Mouse (Mus musculus) lung, postnatal 14 days (tissue): ENCODE data around the gene Gm47791.
A peak's percentile ranks its signal among the peaks of the same experiment; 100 is the strongest.

Experiments used
- DNase-seq: peaks from one replicate; pipeline ENCODE4 v3.0.0; 2021

Gm47791 gene

GRCm38 (mm10) chr1:82771022-82771586, at the start of gene Gm47791:
Gm47791 (minus strand) TSS chr1:82771243.
- DNase-seq = no peak

- no peak for DNase-seq
Observed at GRCm38 (mm10) chr1:82820626-82821186, 49.7 kb upstream of the Gm47791 start.

- no peak for DNase-seq
Observed at GRCm38 (mm10) chr1:82820179-82820578, 49.1 kb upstream of the Gm47791 start.

- no peak for DNase-seq
Observed at GRCm38 (mm10) chr1:82819366-82819765, 48.3 kb upstream of the Gm47791 start.

- DNase-seq = no peak
Observed at GRCm38 (mm10) chr1:82815941-82816716, 45.1 kb upstream of the Gm47791 start.

- no peak for DNase-seq
Observed at GRCm38 (mm10) chr1:82811766-82812165, 40.7 kb upstream of the Gm47791 start.

- DNase-seq = no peak
Observed at GRCm38 (mm10) chr1:82808564-82808963, 37.5 kb upstream of the Gm47791 start.

GRCm38 (mm10) chr1:82807206-82807605, 36.2 kb upstream of the Gm47791 start:
- DNase-seq = no peak

- no peak for DNase-seq
Observed at GRCm38 (mm10) chr1:82806391-82806790, 35.3 kb upstream of the Gm47791 start.

GRCm38 (mm10) chr1:82804059-82804458, 33.0 kb upstream of the Gm47791 start:
- DNase-seq = no peak

GRCm38 (mm10) chr1:82803608-82804007, 32.6 kb upstream of the Gm47791 start:
- no peak for DNase-seq

GRCm38 (mm10) chr1:82801105-82801783, 30.2 kb upstream of the Gm47791 start:
- no peak for DNase-seq

- no peak for DNase-seq
Observed at GRCm38 (mm10) chr1:82798922-82799321, 27.9 kb upstream of the Gm47791 start.

- DNase-seq = peak; percentile 16
Observed at GRCm38 (mm10) chr1:82798304-82798703, 27.3 kb upstream of the Gm47791 start.

- no peak for DNase-seq
Observed at GRCm38 (mm10) chr1:82797088-82797487, 26.0 kb upstream of the Gm47791 start.

- DNase-seq = peak; percentile 30
Observed at GRCm38 (mm10) chr1:82795702-82796443, 24.8 kb upstream of the Gm47791 start.

- DNase-seq = no peak
Observed at GRCm38 (mm10) chr1:82795211-82795610, 24.2 kb upstream of the Gm47791 start.

- DNase-seq = no peak
Observed at GRCm38 (mm10) chr1:82793986-82794385, 22.9 kb upstream of the Gm47791 start.

GRCm38 (mm10) chr1:82793110-82793509, 22.1 kb upstream of the Gm47791 start:
- no peak for DNase-seq

GRCm38 (mm10) chr1:82792238-82792637, 21.2 kb upstream of the Gm47791 start:
- DNase-seq = no peak

GRCm38 (mm10) chr1:82791105-82791504, 20.1 kb upstream of the Gm47791 start:
- no peak for DNase-seq

- no peak for DNase-seq
Observed at GRCm38 (mm10) chr1:82788070-82788469, 17.0 kb upstream of the Gm47791 start.

GRCm38 (mm10) chr1:82787414-82787813, 16.4 kb upstream of the Gm47791 start:
- DNase-seq = peak; percentile 79
